Mouse (Mus musculus) adrenal gland, postnatal 36 days (tissue): Measurements from ENCODE around the gene Ypel2. TPM values are rescaled to one million over a fixed set of nuclear protein-coding genes. Genes with fewer than 3 reads are reported as not detected.

ENCODE experiments used
- DNase-seq, 2 experiments: peaks; one replicate each; pipeline ENCODE4 v3.0.0; 2021; ENCODE audit warnings: mixed read lengths in 1 of 2
- total RNA-seq, 2 experiments: library from RNA; stranded (reverse); gene quantifications; 2 replicates each; pipeline ENCODE4 v1.2.3; 2021

Gene Ypel2
- total RNA-seq, 2 experiments from 2014 or later: 12.2 to 39.6 TPM

DNA sequence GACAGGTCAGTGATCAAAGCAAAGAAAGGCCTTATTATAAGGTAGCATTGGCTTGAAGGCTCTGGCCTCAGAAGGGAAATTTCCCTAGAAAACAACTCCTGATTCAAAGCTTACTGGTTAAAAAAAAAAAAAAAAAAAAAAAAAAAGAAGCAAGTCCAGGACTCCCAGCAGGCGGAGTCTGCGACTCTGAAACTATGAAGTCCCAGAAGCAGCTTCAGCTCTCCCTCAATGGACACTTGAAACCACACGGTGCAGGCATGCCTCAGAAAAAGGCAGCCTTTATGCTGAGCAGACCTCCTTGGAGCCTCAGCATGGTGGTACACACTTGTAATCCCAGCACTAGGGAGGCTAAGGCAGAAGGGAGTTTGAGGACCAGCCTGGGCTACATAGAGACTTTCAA is 97.9 kb downstream of the Ypel2 start:
- DNase-seq: no peak

DNA sequence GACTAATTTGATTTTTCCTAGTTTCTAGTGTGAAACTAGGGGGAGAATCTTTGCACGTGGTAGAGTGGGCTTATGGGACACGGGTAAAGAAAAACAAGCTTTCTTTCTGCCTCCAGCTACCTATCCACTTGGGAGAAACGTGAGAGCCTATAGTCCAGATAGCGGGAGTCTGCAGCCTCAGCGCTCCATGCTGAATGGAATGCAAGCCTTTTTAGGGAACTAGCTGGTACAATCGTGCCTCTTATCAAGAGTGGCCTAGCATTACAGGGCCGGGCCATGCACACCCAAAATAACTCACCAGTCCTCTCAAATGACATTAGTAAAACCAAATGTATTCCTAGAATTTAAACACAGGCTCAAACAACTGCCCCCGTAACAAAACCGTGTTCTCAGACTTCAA is 98.4 kb downstream of the Ypel2 start:
- no peak for DNase-seq

DNA sequence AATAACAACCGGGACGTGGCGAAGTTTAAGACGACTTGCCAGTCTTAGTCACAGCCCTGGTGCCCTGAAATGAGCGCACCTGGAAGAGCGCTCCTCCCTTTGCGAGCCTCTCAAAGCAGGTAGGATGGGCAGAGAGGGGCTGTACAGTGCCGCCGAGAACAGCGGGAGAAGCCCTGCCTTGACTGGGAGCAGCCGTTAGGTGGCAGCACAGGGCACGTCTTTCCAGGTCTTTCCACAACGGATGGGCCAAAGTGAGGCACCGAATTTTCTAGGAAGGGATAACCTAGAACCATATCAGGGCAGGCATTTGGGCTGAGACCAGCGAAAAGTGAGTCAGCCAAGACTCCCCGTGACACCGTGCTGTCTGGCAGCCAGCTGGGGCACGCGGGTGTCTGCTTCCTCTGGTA is 99.3 kb downstream of the Ypel2 start:
- peak; percentile 89 to 92 for DNase-seq

DNA sequence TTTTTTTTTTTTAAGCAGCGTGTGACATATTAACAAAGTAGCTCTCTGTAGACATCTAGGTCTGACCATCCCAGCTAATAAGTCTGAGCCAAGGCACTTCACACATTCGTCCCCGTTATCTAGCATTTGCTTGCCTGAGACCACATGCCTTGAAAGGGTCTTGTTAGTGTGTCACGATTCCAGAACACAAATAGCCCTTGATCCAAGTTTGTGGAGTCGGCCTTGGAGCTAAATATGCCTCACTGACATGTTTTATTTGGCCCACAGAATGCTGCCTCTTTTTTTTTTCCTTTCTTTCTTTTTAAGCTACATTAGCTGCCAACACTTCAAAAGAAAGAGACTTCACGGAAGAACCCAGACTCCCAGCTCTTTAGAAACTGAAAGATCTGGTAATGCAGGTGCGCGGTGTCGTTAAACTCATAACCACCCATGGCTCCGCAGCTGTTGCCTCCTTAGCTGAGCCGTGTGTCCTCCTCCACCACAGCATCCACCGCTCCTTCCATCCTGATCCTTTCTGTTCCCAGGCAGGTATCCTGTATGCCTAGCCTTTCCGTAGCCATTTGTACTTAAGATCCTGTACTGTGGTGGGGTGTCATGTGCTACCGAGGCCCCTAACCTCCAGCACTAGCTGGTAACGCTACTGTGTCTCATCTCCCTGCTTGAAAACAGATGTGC is 100.4 kb downstream of the Ypel2 start:
- DNase-seq: no peak

Other genes with a start within 250 kb of the Ypel2 start
- gene Cltc, start 236.1 kb downstream of the Ypel2 start, total RNA-seq: 100 to 1,000 TPM; 291 to 302 TPM
- 10 to 100 TPM; 29.6 to 38.3 TPM for gene Dhx40, start 186.0 kb downstream of the Ypel2 start, total RNA-seq
- 1 to 10 TPM; 4.2 to 4.5 TPM for gene Gdpd1, start 80.4 kb upstream of the Ypel2 start, total RNA-seq
- 10 to 100 TPM; 19.5 to 19.6 TPM for gene Smg8, start 93.1 kb upstream of the Ypel2 start, total RNA-seq
- gene Prr11, start 115.0 kb upstream of the Ypel2 start, total RNA-seq: 1 to 10 TPM; 1.3 to 1.8 TPM
- 1 to 10 TPM; 7.5 to 7.6 TPM for gene Ska2, start 115.5 kb upstream of the Ypel2 start, total RNA-seq
- gene Trim37, start 133.4 kb upstream of the Ypel2 start, total RNA-seq: 10 to 100 TPM; 16.4 to 18.5 TPM